Mouse (Mus musculus): ENCODE measurements around the gene Rab22a.

GRCm38 (mm10) chr2:173625786-173626185, 33.8 kb upstream of the Rab22a start:
- no peak for TF ChIP-seq CTCF (IDR thresholded peaks at IDR 0.05; ENCODE audit: low read depth)
- TF ChIP-seq EP300 (optimal IDR thresholded peaks at IDR 0.05), result no peak

Measured in stomach, postnatal 0 days (tissue).